Mouse (Mus musculus) brown adipose tissue, adult 24 weeks (tissue): ENCODE measurements at regions not wholly inside any gene's neighbourhood (a gene's known extent, or its start where the extent isn't known, plus 50 kb on each side); places are given as distances from the start of the nearest gene placed in this dataset.
"Not testable (repeated sequence)": the region's sequence is repeated elsewhere in the genome, so short reads cannot be mapped to it uniquely, and the experiment has no call there.

Experiments
- H3K27ac ChIP-seq: fragments of 200-500 bp; replicated peaks from 2 replicates; pipeline ENCODE4 v1.5.1; 2012; ENCODE audit warnings: low read depth, mild to moderate bottlenecking, low read length
- H3K4me1 ChIP-seq: fragments of 200-500 bp; 2 replicates; pipeline ENCODE4 v1.6.1; 2012; ENCODE audit warnings: low read length, mixed read lengths; ENCODE audit not compliant: control insufficient read depth, insufficient read depth, insufficient read length
- H3K4me3 ChIP-seq: fragments of 200-500 bp; 2 replicates; pipeline ENCODE4 v1.5.1; 2012; ENCODE audit warnings: low read depth, mild to moderate bottlenecking, low read length, moderate library complexity; ENCODE audit not compliant: insufficient read depth

DNA sequence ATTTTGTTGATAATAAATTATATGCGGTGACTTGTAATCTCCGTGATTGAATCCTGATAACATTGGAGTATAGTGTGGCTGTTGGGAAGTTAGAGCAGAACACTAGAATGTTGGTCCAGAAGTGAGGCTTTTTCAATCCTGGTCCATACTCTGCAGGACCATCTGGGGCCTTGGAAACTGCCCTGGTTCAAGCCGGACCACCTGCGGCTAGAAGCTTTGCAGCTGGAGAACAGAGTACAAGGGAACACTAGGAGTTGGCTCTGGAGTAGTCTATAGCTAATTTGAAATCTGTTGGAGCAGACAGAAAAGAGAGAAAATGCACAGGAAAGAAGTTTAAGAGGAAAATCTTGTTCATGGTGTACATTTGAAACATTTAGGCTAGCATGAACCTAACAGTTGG lies 79.0 kb downstream of the Casp12 start:
- no peak overlapping the region for H3K27ac ChIP-seq
- H3K4me3 ChIP-seq = no peak overlapping the region
- no peaks in the 10 kb centered on the region for H3K4me1 ChIP-seq

- Histone ChIP-seq H3K27ac (no peak overlapping the region), H3K4me1 (no peaks in the 10 kb centered on the region), H3K4me3 (no peak overlapping the region)
Observed at GRCm38 (mm10) chr9:5448180-5448579, 103.0 kb downstream of the Casp12 start.

GRCm38 (mm10) chr9:5456606-5457005 lies 111.4 kb downstream of the Casp12 start:
- Histone ChIP-seq H3K4me1 (no peaks in the 10 kb centered on the region), H3K4me3 (no peak overlapping the region), H3K27ac (no peak overlapping the region)

GRCm38 (mm10) chr9:5472012-5472411 lies 126.8 kb downstream of the Casp12 start:
- Histone ChIP-seq H3K27ac (no peak overlapping the region), H3K4me1 (no peaks in the 10 kb centered on the region), H3K4me3 (no peak overlapping the region)

GRCm38 (mm10) chr9:5474271-5474670 lies 129.0 kb downstream of the Casp12 start:
- H3K4me3 ChIP-seq = no peak overlapping the region
- no peaks in the 10 kb centered on the region for H3K4me1 ChIP-seq
- H3K27ac ChIP-seq = no peak overlapping the region

- Histone ChIP-seq H3K4me1 (no peaks in the 10 kb centered on the region), H3K4me3 (no peak overlapping the region)
Observed at GRCm38 (mm10) chr9:5485258-5485657, 140.0 kb downstream of the Casp12 start.

DNA sequence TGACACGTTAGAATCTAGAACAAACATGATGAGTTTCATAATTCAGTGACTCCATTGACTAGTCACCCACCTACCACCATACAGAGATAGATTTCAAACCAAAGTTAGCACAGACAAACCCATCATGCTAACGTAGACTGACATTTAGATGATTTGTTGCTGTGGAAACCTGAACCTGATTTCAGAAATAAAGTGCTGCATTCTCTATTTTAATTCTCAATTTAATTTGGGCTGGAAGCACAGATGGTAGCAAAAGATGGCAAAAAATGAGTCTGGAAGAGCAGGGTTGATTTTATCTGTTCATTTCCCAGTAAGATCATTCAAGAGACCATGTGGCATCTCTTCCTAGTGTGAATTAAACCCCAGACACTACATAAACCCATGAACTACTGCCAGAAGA lies 151.6 kb downstream of the Casp12 start:
- Histone ChIP-seq H3K4me3 (no peak overlapping the region), H3K27ac (no peak overlapping the region), H3K4me1 (no peaks in the 10 kb centered on the region)

More at GRCm38 (mm10) chr9:5485258-5485657, 140.0 kb downstream of the Casp12 start:
- H3K27ac ChIP-seq = no peak overlapping the region

DNA sequence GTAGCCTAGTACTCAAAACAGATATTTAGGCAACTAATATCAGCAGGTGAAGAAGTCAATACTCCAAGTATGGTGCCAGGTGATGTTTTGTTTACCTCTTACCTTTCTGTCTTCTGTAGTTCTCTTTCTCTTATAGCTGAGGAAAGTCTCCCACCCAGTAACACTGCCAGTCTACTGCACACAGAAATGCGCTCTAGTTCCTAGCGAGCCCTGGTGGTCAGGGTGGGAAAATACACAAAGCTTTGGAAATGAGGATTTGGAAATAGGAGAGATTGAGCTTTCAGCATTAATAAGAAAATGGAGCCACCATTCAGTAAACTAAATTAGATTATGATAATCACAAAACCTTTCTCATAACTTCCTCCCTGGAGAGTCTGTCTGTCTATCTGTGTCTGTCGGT lies 153.1 kb downstream of the Casp12 start:
- Histone ChIP-seq H3K4me1 (no peaks in the 10 kb centered on the region), H3K27ac (no peak overlapping the region), H3K4me3 (no peak overlapping the region)

DNA sequence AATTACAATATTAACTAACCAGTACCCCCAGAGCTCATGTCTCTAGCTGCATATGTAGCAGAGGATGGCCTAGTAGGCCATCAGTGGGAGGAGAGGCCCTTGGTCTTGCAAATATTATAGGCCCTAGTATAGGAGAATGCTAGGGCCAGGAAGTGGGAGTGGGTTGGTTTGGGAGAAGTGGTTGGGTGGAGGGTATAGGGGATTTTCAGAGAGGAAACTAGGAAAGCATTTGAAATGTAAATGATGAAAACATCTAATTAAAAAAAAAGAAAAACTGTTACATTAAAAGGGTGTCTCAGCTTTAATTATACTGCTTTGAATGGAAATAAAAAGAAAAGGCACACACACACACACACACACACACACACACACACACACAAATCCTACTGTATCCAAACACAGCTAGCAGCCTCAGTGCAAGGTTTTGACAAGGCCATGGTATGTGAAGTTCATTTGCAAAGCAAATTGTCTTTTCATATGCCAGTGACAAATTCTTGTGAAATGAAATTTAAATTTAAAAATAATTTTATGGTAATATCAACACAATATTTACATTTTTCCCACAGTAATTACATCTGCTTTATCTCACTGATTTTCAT lies 180.6 kb downstream of the Casp12 start:
- H3K27ac ChIP-seq = no peak overlapping the region
- H3K4me1 ChIP-seq = no peaks in the 10 kb centered on the region
- no peak overlapping the region for H3K4me3 ChIP-seq

DNA sequence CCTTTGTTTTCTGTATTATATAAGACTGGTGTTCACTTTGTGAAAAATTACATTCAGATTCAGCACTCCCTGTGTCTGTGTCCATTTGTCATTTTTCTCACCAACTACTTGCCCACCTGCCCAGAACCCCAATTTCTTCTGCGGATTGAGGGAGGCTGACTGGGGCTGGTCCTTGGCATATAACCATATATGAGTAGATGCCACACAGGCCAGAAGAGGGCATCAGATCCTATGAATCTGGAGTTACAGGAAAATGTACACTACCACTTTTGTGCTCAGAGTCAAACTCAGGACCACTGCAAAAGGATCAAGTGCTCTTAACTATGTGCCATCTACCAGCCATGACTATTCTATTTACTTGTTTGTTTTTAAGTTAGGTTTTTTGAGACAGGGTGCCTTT lies 197.4 kb downstream of the Casp12 start:
- no peaks in the 10 kb centered on the region for H3K4me1 ChIP-seq
- H3K27ac ChIP-seq = no peak overlapping the region

DNA sequence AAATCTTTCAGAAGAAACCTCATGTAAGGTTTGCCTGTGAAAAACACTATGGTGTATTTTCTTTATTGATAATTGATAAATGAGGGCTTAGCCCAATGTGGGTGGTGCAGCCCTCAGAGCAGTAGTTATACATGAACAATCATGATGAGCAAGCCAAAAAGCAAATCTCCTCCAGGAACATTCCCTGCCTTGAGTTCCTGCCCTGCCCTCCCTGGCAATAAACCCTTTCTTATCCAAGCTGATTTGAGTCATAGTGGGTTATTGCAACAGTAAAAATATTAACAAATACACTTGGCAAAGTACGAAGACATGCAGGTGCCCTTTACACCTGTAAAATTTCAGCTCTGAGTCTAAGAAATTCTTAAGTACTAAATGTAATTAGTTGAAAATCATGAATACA lies 229.8 kb downstream of the Casp12 start:
- Histone ChIP-seq H3K4me1 (no peaks in the 10 kb centered on the region), H3K27ac (no peak overlapping the region), H3K4me3 (no peak overlapping the region)

More for the DNA sequence above, 197.4 kb downstream of the Casp12 start:
- H3K4me3 ChIP-seq = no peak overlapping the region

DNA sequence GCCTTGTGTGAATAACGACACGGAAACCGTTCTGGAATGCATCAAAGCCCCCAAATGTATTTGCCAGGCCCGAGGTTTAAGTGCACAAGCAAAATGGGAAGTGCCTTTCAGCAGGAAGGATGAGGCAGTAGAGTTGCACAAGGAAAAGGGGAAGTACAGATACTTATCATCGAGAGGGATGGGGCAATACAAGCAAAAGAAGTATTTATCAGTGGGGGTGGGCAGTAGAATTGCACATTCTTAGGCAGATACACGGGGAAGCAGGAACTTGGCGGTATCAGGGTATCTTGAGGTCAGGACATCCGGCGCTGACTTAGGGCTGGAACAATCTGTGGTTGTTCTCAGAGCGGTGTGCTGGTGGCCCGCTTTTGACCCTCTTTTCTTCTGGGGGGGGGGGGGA lies 232.9 kb downstream of the Casp12 start:
- H3K27ac ChIP-seq, H3K4me3 ChIP-seq, H3K4me1 ChIP-seq: not testable (repeated sequence)

DNA sequence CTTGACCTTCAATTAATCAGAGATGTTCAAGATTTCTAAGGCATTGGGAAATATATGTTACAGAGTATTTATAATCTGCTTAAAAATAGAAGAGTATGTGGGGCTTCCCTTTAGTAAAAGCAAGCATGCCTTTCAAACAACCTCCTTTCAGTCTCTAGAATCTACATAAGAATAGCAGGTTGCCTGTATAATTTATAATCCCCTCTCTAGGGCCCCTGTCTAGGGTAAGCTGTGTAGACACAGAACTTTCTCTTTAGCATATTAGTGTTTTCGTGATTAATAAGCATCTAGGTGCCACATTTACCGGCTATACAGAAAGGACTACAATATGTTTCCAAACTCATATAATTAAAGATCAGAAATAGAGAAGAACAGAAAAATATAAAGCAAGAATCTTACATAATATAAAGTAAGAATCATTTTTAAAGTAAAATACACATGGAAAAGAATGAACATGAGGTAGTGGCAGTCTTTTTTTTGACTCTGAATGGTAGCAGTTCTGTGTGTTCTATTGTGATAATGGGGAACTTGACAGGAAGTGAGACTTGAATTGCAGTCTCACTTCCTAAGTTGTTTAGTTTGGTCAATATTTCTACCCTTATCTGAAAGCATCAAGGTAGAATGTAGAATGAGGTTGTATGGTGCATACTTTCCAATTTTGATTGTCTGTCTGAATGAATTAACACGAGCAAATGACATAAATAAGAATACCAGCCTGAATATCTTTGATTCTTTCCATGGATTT lies 250.8 kb downstream of the Casp12 start:
- H3K27ac ChIP-seq = no peak overlapping the region
- no peaks in the 10 kb centered on the region for H3K4me1 ChIP-seq
- H3K4me3 ChIP-seq = no peak overlapping the region

DNA sequence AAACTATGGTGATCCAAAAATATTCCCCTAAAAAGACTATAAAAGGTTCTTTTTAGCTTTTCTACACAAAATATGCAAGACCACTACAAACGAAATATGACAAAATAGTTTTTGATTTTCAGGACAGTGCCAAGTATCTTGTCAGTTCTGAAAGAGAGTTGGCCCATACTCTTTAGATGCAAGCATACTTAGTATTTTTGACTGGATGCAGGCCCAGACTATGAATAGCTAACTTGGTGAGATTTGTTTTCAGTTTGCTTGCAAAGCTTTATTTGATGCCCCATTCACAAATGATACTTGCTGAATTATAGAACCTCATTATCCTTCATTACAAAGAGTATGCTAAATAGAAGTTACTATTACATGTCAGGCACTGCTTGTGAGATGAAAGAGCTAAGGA lies 258.8 kb downstream of the Casp12 start:
- H3K4me1 ChIP-seq = no peaks in the 10 kb centered on the region
- no peak overlapping the region for H3K27ac ChIP-seq
- H3K4me3 ChIP-seq = no peak overlapping the region

GRCm38 (mm10) chr9:5605015-5605414 lies 259.8 kb downstream of the Casp12 start:
- Histone ChIP-seq H3K4me1 (no peaks in the 10 kb centered on the region), H3K4me3 (no peak overlapping the region), H3K27ac (no peak overlapping the region)

- Histone ChIP-seq H3K4me1 (no peaks in the 10 kb centered on the region), H3K27ac (no peak overlapping the region), H3K4me3 (peak overlapping the region; percentile 31)
Observed at GRCm38 (mm10) chr9:5616725-5617124, 271.5 kb downstream of the Casp12 start.
